Mouse (Mus musculus): Measurements from ENCODE around the gene Ank2. TPM values are rescaled to one million over a fixed set of nuclear protein-coding genes. Genes with fewer than 3 reads are reported as not detected.

Ank2 gene
- polyA plus RNA-seq, 1 experiment: 423 TPM

DNA sequence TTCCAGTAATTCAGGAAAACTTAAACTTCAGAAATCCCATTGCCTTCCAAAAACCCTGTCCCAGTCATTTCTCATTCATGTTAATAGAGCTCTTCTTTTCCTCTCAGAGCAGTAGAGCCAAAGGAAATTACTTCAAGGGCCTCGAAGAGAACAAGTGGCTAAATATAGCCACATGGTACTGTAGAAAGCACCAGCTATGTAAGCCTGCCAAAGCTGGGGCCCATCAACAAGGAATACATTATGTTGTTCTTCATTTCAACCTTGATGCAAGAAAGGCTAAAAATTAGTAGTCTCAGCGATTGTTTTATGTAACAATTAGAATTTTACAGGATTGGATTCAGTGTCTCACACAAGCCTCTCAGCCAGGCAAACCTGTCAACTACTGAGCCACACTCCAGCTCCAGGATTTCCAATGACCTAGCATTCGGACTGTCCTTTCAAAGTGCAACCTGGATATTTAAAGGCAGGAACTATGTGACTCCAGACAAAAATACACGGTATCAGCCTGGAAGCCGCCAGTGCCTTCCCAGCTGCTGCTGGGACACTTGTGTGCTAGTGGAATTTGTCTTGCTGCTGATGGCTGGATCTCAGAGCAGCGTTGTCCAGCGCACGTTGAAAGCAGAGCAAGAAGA is 26.2 kb upstream of the Ank2 start:
- no peaks in the 10 kb centered on the region for H3K4me1 ChIP-seq (ENCODE audit: control insufficient read depth, insufficient read depth, low read length)
- TF ChIP-seq CTCF (IDR thresholded peaks at IDR 0.05; ENCODE audit: insufficient read depth, low read depth, low read length) (no peak), POLR2A (IDR thresholded peaks at IDR 0.05; ENCODE audit: insufficient read depth, low read depth, low read length) (no peak)
- no peak overlapping the region for H3K27ac ChIP-seq (ENCODE audit: insufficient read depth, low read depth, low read length)
- no peak overlapping the region for H3K4me3 ChIP-seq (ENCODE audit: insufficient read depth, low read depth, low read length)
- WGBS: 61% methylated on average over 8 of the region's 8 CpGs

DNA sequence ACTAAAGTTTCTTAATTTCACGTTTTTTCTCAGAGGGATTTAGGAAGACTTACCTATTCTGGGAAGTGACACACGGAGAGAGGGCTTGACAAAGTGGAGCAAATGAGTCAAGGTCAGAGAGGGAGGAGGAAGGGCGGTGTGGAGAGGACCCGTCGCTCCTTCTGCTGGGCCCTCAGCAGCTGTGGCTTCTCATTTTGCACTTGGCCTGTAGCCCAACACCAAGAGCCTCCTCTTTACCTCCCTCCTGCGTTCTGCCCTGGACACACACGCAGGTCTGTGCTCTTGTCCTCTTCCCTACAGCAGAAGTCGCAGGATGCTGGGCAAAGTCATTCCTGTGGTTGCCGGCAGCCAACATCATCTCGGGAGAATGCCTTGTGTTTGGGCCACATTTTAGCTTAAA is 22.0 kb upstream of the Ank2 start:
- H3K4me1 ChIP-seq (ENCODE audit: control insufficient read depth, insufficient read depth, low read length): no peaks in the 10 kb centered on the region
- H3K4me3 ChIP-seq (ENCODE audit: insufficient read depth, low read depth, low read length): no peak overlapping the region
- TF ChIP-seq POLR2A (IDR thresholded peaks at IDR 0.05; ENCODE audit: insufficient read depth, low read depth, low read length): no peak
- TF ChIP-seq CTCF (IDR thresholded peaks at IDR 0.05; ENCODE audit: insufficient read depth, low read depth, low read length): no peak
- no peak overlapping the region for H3K27ac ChIP-seq (ENCODE audit: insufficient read depth, low read depth, low read length)
- WGBS: 81% methylated on average over 10 of the region's 10 CpGs

DNA sequence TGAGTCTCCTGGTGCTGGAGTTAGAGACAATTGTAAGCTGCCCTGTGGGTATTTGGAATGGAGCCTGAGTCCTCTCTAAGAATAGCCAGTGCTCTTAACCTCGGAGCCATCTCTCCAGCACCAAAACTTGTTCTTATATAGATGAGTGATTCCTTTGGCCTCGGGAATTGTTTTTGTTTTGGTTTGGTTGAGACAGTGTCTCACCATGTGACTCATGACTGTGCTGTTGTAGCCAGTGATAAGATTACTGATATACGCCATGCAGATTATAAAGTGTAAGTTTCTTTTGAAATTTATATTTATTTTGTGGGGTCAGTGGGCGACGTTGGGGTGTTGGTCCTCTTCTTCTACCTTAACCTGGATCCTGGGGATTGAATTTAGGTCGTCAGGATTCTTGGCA is 21.1 kb upstream of the Ank2 start:
- TF ChIP-seq CTCF (IDR thresholded peaks at IDR 0.05; ENCODE audit: insufficient read depth, low read depth, low read length) (no peak), POLR2A (IDR thresholded peaks at IDR 0.05; ENCODE audit: insufficient read depth, low read depth, low read length) (no peak)
- H3K4me3 ChIP-seq (ENCODE audit: insufficient read depth, low read depth, low read length): no peak overlapping the region
- no peak overlapping the region for H3K27ac ChIP-seq (ENCODE audit: insufficient read depth, low read depth, low read length)
- WGBS: 88% methylated on average over 6 of the region's 6 CpGs
- no peaks in the 10 kb centered on the region for H3K4me1 ChIP-seq (ENCODE audit: control insufficient read depth, insufficient read depth, low read length)

DNA sequence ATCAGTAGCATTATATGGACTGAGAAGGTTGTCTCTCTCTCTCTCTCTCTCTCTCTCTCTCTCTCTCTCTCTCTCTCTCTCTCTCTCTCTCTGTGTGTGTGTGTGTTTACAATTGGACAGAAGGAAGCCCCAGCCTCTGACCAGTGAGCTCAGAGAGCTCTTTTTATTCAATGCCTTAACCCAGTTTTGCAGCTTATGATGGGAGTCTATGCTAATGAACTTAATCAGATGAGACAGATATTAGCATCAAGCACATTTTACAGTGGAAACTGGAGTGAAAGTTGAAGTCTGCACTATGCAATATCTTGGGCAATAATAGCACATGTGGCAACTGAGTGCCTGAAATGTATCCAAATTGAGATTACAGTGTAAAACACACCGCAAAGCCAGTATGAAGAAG is 16.1 kb upstream of the Ank2 start:
- TF ChIP-seq CTCF (IDR thresholded peaks at IDR 0.05; ENCODE audit: insufficient read depth, low read depth, low read length) (no peak), POLR2A (IDR thresholded peaks at IDR 0.05; ENCODE audit: insufficient read depth, low read depth, low read length) (no peak)
- no peak overlapping the region for H3K4me3 ChIP-seq (ENCODE audit: insufficient read depth, low read depth, low read length)
- H3K4me1 ChIP-seq (ENCODE audit: control insufficient read depth, insufficient read depth, low read length): no peaks in the 10 kb centered on the region
- WGBS: 79% methylated on average over 1 of the region's 1 CpGs
- H3K27ac ChIP-seq (ENCODE audit: insufficient read depth, low read depth, low read length): no peak overlapping the region

DNA sequence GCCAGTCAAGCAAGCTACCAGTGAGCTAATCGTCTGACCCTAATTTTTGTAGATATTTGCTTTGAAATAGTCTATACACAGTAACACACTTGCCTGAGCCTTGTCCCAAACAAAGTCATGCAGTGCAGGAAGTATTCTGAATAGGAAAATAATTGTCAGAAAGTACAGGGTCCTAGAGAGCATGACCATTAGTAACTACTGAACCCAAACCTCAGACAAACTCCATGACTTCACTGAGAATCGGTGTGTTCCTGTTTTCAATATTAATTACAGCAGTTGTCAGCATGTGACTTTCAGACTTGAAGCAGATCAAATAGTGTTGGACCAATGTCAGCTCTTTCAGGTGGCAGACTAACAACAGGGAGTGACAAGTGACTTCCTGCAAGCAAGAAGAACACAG is 14.5 kb upstream of the Ank2 start:
- H3K4me3 ChIP-seq (ENCODE audit: insufficient read depth, low read depth, low read length): no peak overlapping the region
- no peaks in the 10 kb centered on the region for H3K4me1 ChIP-seq (ENCODE audit: control insufficient read depth, insufficient read depth, low read length)
- 75% methylated on average over 2 of the region's 2 CpGs for WGBS
- H3K27ac ChIP-seq (ENCODE audit: insufficient read depth, low read depth, low read length): no peak overlapping the region
- TF ChIP-seq POLR2A (IDR thresholded peaks at IDR 0.05; ENCODE audit: insufficient read depth, low read depth, low read length): no peak
- no peak for TF ChIP-seq CTCF (IDR thresholded peaks at IDR 0.05; ENCODE audit: insufficient read depth, low read depth, low read length)

DNA sequence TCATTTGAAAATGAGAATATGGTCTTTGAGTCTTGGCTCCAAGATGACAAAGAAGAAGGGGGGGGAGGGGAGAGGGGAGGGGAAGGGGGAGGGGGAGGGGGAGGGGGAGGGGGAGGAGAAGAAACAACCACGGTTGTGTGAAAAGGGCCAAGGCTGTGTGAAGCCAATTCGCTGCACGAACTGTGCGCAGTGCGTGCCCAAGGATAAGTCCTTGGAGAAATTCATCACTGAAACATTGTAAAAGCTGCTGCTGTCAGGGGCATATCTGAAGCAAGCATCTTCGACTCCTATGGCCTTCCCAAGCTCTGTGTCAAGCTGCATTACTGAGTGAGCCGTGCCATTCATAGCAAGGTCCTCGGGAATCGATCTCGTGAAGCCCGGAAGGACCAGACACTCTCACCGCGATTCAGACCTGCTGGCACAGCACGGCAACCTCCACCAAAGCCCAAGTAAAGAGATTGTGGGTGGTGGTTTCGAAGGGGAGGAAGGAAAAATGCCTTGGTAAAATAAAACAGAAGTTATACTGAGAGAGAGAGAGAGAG is 13.7 kb upstream of the Ank2 start:
- WGBS: 80% methylated on average over 15 of the region's 15 CpGs
- H3K4me1 ChIP-seq (ENCODE audit: control insufficient read depth, insufficient read depth, low read length): no peaks in the 10 kb centered on the region
- H3K27ac ChIP-seq (ENCODE audit: insufficient read depth, low read depth, low read length): no peak overlapping the region
- TF ChIP-seq POLR2A (IDR thresholded peaks at IDR 0.05; ENCODE audit: insufficient read depth, low read depth, low read length) (no peak), CTCF (IDR thresholded peaks at IDR 0.05; ENCODE audit: insufficient read depth, low read depth, low read length) (no peak)
- H3K4me3 ChIP-seq (ENCODE audit: insufficient read depth, low read depth, low read length): no peak overlapping the region

DNA sequence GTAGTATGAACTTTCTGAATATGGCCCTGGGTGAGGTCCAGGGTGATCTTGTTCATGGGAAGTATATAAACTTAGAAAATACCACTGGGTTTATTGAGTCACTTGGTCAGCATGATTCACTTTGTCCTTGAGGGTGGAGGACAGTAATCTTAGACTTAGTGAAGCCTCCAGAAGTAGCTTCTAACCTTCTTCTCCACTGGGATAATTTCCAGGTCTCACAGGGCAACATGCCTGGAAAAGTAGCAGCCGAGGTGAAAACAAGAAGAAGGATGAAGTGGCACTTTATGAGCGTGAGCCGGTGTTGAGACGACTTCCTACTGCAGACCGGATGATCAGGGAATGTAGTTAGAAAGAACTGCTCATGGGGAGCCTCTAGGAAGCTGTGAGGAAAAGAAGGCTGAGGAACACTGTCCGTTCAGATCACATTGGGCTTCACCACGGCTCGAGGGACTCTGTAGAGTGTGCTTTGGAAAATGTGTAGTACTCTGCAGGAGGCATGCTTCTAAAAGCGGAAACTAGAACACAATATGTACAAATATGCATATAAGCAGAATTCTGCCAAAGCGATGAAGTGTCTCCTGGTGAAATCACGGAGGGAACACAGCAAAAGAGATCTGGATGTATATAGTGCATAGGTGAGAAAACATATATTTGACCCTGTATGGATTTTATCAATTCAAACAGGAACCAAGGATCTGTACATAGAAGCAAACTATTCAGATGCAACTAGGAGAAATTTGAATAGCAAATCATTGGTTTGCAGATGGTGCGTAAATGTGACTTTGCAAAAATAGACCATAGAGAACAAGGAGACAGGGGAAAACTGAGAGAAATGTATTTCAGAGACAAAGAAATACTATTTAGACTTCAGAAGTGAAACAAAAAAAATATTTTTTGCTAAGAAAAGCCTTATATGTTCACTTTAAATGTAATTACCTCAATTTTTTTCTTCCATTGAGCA is 12.9 kb upstream of the Ank2 start:
- no peak overlapping the region for H3K4me3 ChIP-seq (ENCODE audit: insufficient read depth, low read depth, low read length)
- TF ChIP-seq POLR2A (IDR thresholded peaks at IDR 0.05; ENCODE audit: insufficient read depth, low read depth, low read length): no peak
- no peak for TF ChIP-seq CTCF (IDR thresholded peaks at IDR 0.05; ENCODE audit: insufficient read depth, low read depth, low read length)
- no peak overlapping the region for H3K27ac ChIP-seq (ENCODE audit: insufficient read depth, low read depth, low read length)
- WGBS: 64% methylated on average over 12 of the region's 12 CpGs
- H3K4me1 ChIP-seq (ENCODE audit: control insufficient read depth, insufficient read depth, low read length): no peaks in the 10 kb centered on the region

DNA sequence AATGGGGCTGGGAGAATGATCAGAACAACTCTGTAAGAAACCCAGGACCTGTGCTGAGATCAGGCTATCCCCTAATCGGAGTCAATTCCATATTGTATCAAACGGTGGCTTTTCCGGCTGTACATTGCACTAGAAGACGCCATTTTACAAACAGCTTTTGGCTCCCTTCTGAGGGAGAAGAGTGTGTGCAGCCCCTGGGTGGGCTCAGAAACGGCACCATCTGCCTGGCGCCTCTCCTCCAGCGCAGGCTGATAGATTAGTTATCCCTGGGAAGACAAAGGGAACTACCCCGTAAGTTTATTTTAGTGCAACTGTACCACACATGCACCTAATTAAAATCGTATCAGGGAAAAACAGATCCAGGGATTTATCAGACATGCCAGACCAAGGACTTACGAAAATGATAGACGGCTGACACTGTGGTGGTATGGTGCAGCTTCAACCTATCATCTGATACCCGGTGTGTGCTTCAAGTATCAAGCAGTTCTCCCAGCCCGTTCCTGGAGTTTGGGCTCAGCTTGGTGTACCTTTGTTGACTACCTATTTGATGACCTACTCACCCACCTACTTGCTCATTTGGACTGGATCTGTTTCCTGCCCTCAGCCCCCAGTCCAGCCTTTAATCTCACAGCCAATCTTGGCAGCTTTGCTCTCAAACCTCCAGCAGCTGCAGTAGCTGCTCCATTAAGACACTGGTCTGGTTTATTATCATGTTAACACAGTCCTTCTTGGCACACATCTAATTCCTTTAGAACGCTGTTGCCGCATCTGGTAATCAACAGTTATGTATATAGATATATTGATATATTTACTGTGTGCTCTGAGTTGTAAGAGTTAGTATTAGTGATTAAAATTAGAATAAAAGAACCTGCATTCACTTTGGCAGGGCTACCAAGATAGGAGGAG is 9.0 kb upstream of the Ank2 start:
- 53% methylated on average over 15 of the region's 15 CpGs for WGBS
- no peak overlapping the region for H3K27ac ChIP-seq (ENCODE audit: insufficient read depth, low read depth, low read length)
- TF ChIP-seq CTCF (IDR thresholded peaks at IDR 0.05; ENCODE audit: insufficient read depth, low read depth, low read length): no peak
- no peak for TF ChIP-seq POLR2A (IDR thresholded peaks at IDR 0.05; ENCODE audit: insufficient read depth, low read depth, low read length)
- no peak overlapping the region for H3K4me3 ChIP-seq (ENCODE audit: insufficient read depth, low read depth, low read length)
- no peaks in the 10 kb centered on the region for H3K4me1 ChIP-seq (ENCODE audit: control insufficient read depth, insufficient read depth, low read length)
